Mouse (Mus musculus) bone marrow, adult 2 months (tissue): Measurements from ENCODE around the gene Gstm2.

Source experiments
- CTCF ChIP-seq: fragments of 200-500 bp; IDR thresholded peaks from 2 replicates; pipeline ENCODE4 v1.5.1; 2011; ENCODE audit warnings: low read length, control low read depth; ENCODE audit not compliant: control insufficient read depth, insufficient read depth
- POLR2A ChIP-seq: fragments of 200-500 bp; IDR thresholded peaks from 2 replicates; pipeline ENCODE4 v1.6.1; 2011; ENCODE audit warnings: low read depth, mild to moderate bottlenecking, control low read depth, low read length, borderline replicate concordance; ENCODE audit not compliant: control insufficient read depth

DNA sequence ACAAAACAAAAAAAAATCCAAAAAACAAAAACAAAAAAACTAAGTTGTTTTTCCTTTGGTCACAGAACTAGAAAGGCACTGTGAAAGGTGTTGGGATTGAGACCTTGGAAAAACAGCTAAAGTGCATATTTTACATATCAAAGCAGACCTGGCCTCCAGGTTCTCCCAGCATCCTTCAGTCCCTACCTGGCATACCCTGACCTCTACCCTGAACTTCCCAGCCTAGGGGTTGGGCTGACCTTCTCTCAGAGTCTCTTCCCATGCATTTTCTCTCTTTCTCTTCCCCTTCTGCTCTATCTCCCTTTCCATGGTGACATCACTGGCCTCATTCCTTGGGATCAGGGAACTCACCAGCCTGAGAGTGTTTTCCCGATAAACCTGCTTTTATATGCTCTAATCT is 20.7 kb downstream of the Gstm2 start:
- TF ChIP-seq POLR2A (no peak), CTCF (no peak)
